Mouse (Mus musculus) MEL (cell line): ENCODE results near the gene Rhof. TPM values are rescaled to one million over a fixed set of nuclear protein-coding genes. Genes with fewer than 3 reads are reported as not detected.
A peak's percentile ranks its signal among the peaks of the same experiment; 100 is the strongest.

ENCODE experiments used
- DNase-seq: peaks from one replicate; pipeline ENCODE4 v3.0.0; 2011; ENCODE audit warnings: low read depth, low spot score
- H3K27ac ChIP-seq: 2 replicates; pipeline ENCODE4 v1.5.1; 2012; ENCODE audit warnings: low read depth, mild to moderate bottlenecking, control low read depth, low read length, moderate library complexity; ENCODE audit not compliant: control insufficient read depth
- H3K27me3 ChIP-seq, 2 experiments: fragments of 150-350 bp in 1 of 2; sonication (generic) in 1 of 2; 2 replicates each; pipeline ENCODE4 v1.6.1; 2012; ENCODE audit warnings: low read length in 2 of 2, mild to moderate bottlenecking in 2 of 2, improper control_type of control experiment in 1 of 2, moderate library complexity in 1 of 2; ENCODE audit not compliant: insufficient read depth in 2 of 2, control insufficient read depth in 1 of 2
- H3K36me3 ChIP-seq, 2 experiments: 2 replicates each; pipeline ENCODE4 v1.6.1; 2012 to 2014; ENCODE audit warnings: low read length in 2 of 2, improper control_type of control experiment in 1 of 2, inconsistent platforms in 1 of 2, mild to moderate bottlenecking in 1 of 2; ENCODE audit not compliant: insufficient read depth in 2 of 2, control insufficient read depth in 1 of 2
- H3K4me1 ChIP-seq, 2 experiments: fragments of 150-350 bp in 1 of 2; sonication (generic) in 1 of 2; 2 replicates each; pipeline ENCODE4 v1.6.1; 2012; ENCODE audit warnings: low read length in 2 of 2, improper control_type of control experiment in 1 of 2, mild to moderate bottlenecking in 1 of 2; ENCODE audit not compliant: insufficient read depth in 2 of 2, control insufficient read depth in 1 of 2
- H3K4me3 ChIP-seq, 2 experiments: fragments of 150-350 bp in 1 of 2; sonication (generic) in 1 of 2; 2 replicates each; pipeline ENCODE4 v1.5.1; 2012; ENCODE audit warnings: low read depth in 2 of 2, low read length in 2 of 2, mild to moderate bottlenecking in 2 of 2, moderate library complexity in 2 of 2, control low read depth in 1 of 2, improper control_type of control experiment in 1 of 2; ENCODE audit not compliant: control insufficient read depth in 1 of 2, insufficient read depth in 1 of 2
- H3K79me2 ChIP-seq: 2 replicates; pipeline ENCODE4 v1.6.1; 2012; ENCODE audit warnings: mild to moderate bottlenecking, low read length, moderate library complexity; ENCODE audit not compliant: control insufficient read depth, poor library complexity, insufficient read depth
- H3K9ac ChIP-seq: 2 replicates; pipeline ENCODE4 v1.6.1; 2012; ENCODE audit warnings: low read depth, mild to moderate bottlenecking, control low read depth, low read length, moderate library complexity; ENCODE audit not compliant: control insufficient read depth, poor library complexity, severe bottlenecking
- H3K9me3 ChIP-seq: fragments of 150-350 bp; sonication (generic); replicated peaks from 2 replicates; pipeline ENCODE4 v1.6.1; 2012; ENCODE audit warnings: mild to moderate bottlenecking, low read length, improper control_type of control experiment, moderate library complexity; ENCODE audit not compliant: insufficient read depth
- BHLHE40 ChIP-seq: IDR thresholded peaks from 2 replicates; pipeline ENCODE4 v1.6.1; 2012; ENCODE audit warnings: low read depth, mild to moderate bottlenecking, inconsistent platforms, low read length, improper control_type of control experiment, borderline replicate concordance
- CHD1 ChIP-seq: IDR thresholded peaks from 2 replicates; pipeline ENCODE4 v1.6.1; 2012; ENCODE audit warnings: low read depth, mild to moderate bottlenecking, inconsistent platforms, low read length, improper control_type of control experiment
- CTCF ChIP-seq, 3 experiments: IDR thresholded peaks in 2 of 3; conservative IDR thresholded peaks in 1 of 3; 2 replicates each; pipeline ENCODE4 v1.5.1; 2011 to 2012; ENCODE audit warnings: low read length in 3 of 3, low read depth in 2 of 3, mild to moderate bottlenecking in 2 of 3, improper control_type of control experiment in 1 of 3, inconsistent platforms in 1 of 3, mixed read lengths in 1 of 3, moderate library complexity in 1 of 3; ENCODE audit not compliant: control insufficient read depth in 1 of 3, insufficient read depth in 1 of 3, poor library complexity in 1 of 3, severe bottlenecking in 1 of 3
- ELF1 ChIP-seq: IDR thresholded peaks from 2 replicates; pipeline ENCODE4 v1.6.1; 2014; ENCODE audit warnings: low read depth, mild to moderate bottlenecking, inconsistent platforms, low read length, improper control_type of control experiment, moderate library complexity
- EP300 ChIP-seq, 2 experiments: IDR thresholded peaks; 2 replicates each; pipeline ENCODE4 v1.6.1; 2011; ENCODE audit warnings: improper control_type of control experiment in 2 of 2, low read length in 2 of 2, low read depth in 1 of 2, mild to moderate bottlenecking in 1 of 2
- ETS1 ChIP-seq: IDR thresholded peaks from 2 replicates; pipeline ENCODE4 v1.6.1; 2012; ENCODE audit warnings: low read depth, mild to moderate bottlenecking, inconsistent platforms, low read length, improper control_type of control experiment, moderate library complexity
- GABPA ChIP-seq: IDR thresholded peaks from 2 replicates; pipeline ENCODE4 v1.6.1; 2012; ENCODE audit warnings: low read depth, mild to moderate bottlenecking, inconsistent platforms, low read length, improper control_type of control experiment, moderate library complexity
- JUND ChIP-seq: IDR thresholded peaks from 2 replicates; pipeline ENCODE4 v1.6.1; 2011; ENCODE audit warnings: low read depth, mild to moderate bottlenecking, improper control_type of control experiment, low read length
- KAT2A ChIP-seq: conservative IDR thresholded peaks from 2 replicates; pipeline ENCODE4 v1.6.1; 2012; ENCODE audit warnings: low read depth, low read length, improper control_type of control experiment, inconsistent platforms
- MAFK ChIP-seq: IDR thresholded peaks from 2 replicates; pipeline ENCODE4 v1.6.1; 2011; ENCODE audit warnings: low read depth, mild to moderate bottlenecking, low read length, improper control_type of control experiment, borderline replicate concordance
- MAX ChIP-seq: IDR thresholded peaks from 2 replicates; pipeline ENCODE4 v1.6.1; 2011; ENCODE audit warnings: low read length, improper control_type of control experiment
- MAZ ChIP-seq: IDR thresholded peaks from 2 replicates; pipeline ENCODE4 v1.6.1; 2012; ENCODE audit warnings: low read depth, mild to moderate bottlenecking, inconsistent platforms, low read length, improper control_type of control experiment
- MEF2A ChIP-seq: IDR thresholded peaks from 2 replicates; pipeline ENCODE4 v1.6.1; 2014; ENCODE audit warnings: low read depth, mild to moderate bottlenecking, inconsistent platforms, low read length, improper control_type of control experiment; ENCODE audit not compliant: poor library complexity, insufficient replicate concordance, severe bottlenecking; ENCODE audit errors: extremely low read depth
- MXI1 ChIP-seq: IDR thresholded peaks from 2 replicates; pipeline ENCODE4 v1.6.1; 2011; ENCODE audit warnings: mild to moderate bottlenecking, low read depth, low read length, improper control_type of control experiment
- MYB ChIP-seq: IDR thresholded peaks from 2 replicates; pipeline ENCODE4 v1.6.1; 2011; ENCODE audit warnings: mild to moderate bottlenecking, low read depth, low read length, improper control_type of control experiment
- NRF1 ChIP-seq: IDR thresholded peaks from 2 replicates; pipeline ENCODE4 v1.6.1; 2014; ENCODE audit warnings: low read depth, mild to moderate bottlenecking, inconsistent platforms, low read length, improper control_type of control experiment, moderate library complexity; ENCODE audit not compliant: poor library complexity, insufficient read depth, severe bottlenecking
- POLR2AphosphoS2 ChIP-seq: IDR thresholded peaks from 2 replicates; pipeline ENCODE4 v1.6.1; 2011; ENCODE audit warnings: low read length, improper control_type of control experiment
- RAD21 ChIP-seq: IDR thresholded peaks from 2 replicates; pipeline ENCODE4 v1.6.1; 2011; ENCODE audit warnings: mild to moderate bottlenecking, low read depth, low read length, improper control_type of control experiment
- SIN3A ChIP-seq: IDR thresholded peaks from 2 replicates; pipeline ENCODE4 v1.6.1; 2012; ENCODE audit warnings: low read length, improper control_type of control experiment, inconsistent platforms
- SMC3 ChIP-seq: IDR thresholded peaks from 2 replicates; pipeline ENCODE4 v1.6.1; 2011; ENCODE audit warnings: low read depth, low read length, improper control_type of control experiment
- TCF12 ChIP-seq: IDR thresholded peaks from 2 replicates; pipeline ENCODE4 v1.6.1; 2014; ENCODE audit warnings: low read depth, mild to moderate bottlenecking, inconsistent platforms, low read length, improper control_type of control experiment, moderate library complexity
- UBTF ChIP-seq: IDR thresholded peaks from 2 replicates; pipeline ENCODE4 v1.6.1; 2012; ENCODE audit warnings: low read depth, mild to moderate bottlenecking, inconsistent platforms, low read length, improper control_type of control experiment, moderate library complexity, borderline replicate concordance; ENCODE audit not compliant: insufficient read depth
- USF1 ChIP-seq: IDR thresholded peaks from 2 replicates; pipeline ENCODE4 v1.6.1; 2014; ENCODE audit warnings: low read depth, mild to moderate bottlenecking, inconsistent platforms, low read length, improper control_type of control experiment, moderate library complexity
- ZC3H11A ChIP-seq: IDR thresholded peaks from 2 replicates; pipeline ENCODE4 v1.6.1; 2012; ENCODE audit warnings: low read depth, mild to moderate bottlenecking, inconsistent platforms, low read length, improper control_type of control experiment
- ZKSCAN1 ChIP-seq: IDR thresholded peaks from 2 replicates; pipeline ENCODE4 v1.6.1; 2012; ENCODE audit warnings: low read depth, mild to moderate bottlenecking, inconsistent platforms, low read length, improper control_type of control experiment, moderate library complexity
- ZMIZ1 ChIP-seq: IDR thresholded peaks from 2 replicates; pipeline ENCODE4 v1.6.1; 2012; ENCODE audit warnings: low read depth, mild to moderate bottlenecking, inconsistent platforms, low read length, improper control_type of control experiment, moderate library complexity
- ZNF384 ChIP-seq: IDR thresholded peaks from 2 replicates; pipeline ENCODE4 v1.6.1; 2012; ENCODE audit warnings: low read depth, mild to moderate bottlenecking, inconsistent platforms, low read length, improper control_type of control experiment
- polyA plus RNA-seq, 2 experiments: library from polyadenylated mRNA; stranded (reverse) in 1 of 2; unstranded in 1 of 2; fragments of >175 nt in 1 of 2; fragments of >200 nt in 1 of 2; gene quantifications; 2 replicates each; pipeline versions ENCODE4 v1.2.1 to v1.2.4; 2012; ENCODE audit warnings: low replicate concordance in 2 of 2, low read depth in 1 of 2; ENCODE audit not compliant: insufficient read length in 2 of 2, insufficient read depth in 1 of 2, missing spikeins in 1 of 2
- total RNA-seq: library from RNA; depleted of rRNA; stranded (reverse); fragments of 300-350 nt; gene quantifications from 2 replicates; pipeline ENCODE4 v1.2.3, GENCODE M21; 2012

Gene Rhof
- total and polyA plus RNA-seq, 3 experiments = 2.5 to 10.4 TPM; not detected in 1

- Histone ChIP-seq H3K9me3 (no peaks in the 10 kb centered on the region), H3K36me3 (peaks cover 0 to 38% of the 10 kb centered on the region in 2 experiments; a peak in 2 of 4 replicates), H3K9ac (no peak overlapping the region), H3K79me2 (peaks cover 16% of the 10 kb centered on the region), H3K27me3 (no peaks in the 10 kb centered on the region), H3K27ac (peak overlapping the region; percentile 13; the same call in 1 of the 2 replicates), H3K4me1 (peaks cover 4 to 52% of the 10 kb centered on the region in 2 experiments), H3K4me3 (no peak overlapping the region; a peak in 1 of 4 replicates)
- DNase-seq = peak; percentile 86
- peak; percentile 60 for TF ChIP-seq MXI1
- no peak for TF ChIP-seq CHD1
- peak; percentile 37; the same call in 1 of the 2 replicates for TF ChIP-seq TCF12
- TF ChIP-seq JUND = no peak
- TF ChIP-seq ZMIZ1 = no peak; the same call in 1 of the 2 replicates
- TF ChIP-seq MAFK = no peak
- TF ChIP-seq ZC3H11A = peak; percentile 89
- peak; percentile 13 for TF ChIP-seq MAZ
- TF ChIP-seq EP300 (IDR thresholded peaks at IDR 0.05; ENCODE audit: low read depth in 1 of 2, low read length in 2 of 2) = peak in 1 of 2 experiments; percentile 10; a peak in 1 of 4 replicates
- TF ChIP-seq MAX = no peak
- no peak for TF ChIP-seq KAT2A
- peak; percentile 87 for TF ChIP-seq RAD21
- 0 out of 2 replicates have a peak, but pooled peaks have one; percentile 1 for TF ChIP-seq GABPA
- TF ChIP-seq NRF1 = no peak
- no peak for TF ChIP-seq UBTF
- TF ChIP-seq MYB = no peak
- no peak for TF ChIP-seq ZKSCAN1
- TF ChIP-seq ETS1 = peak; percentile 40; the same call in 1 of the 2 replicates
- peak; percentile 96 to 98 (median 97) for TF ChIP-seq CTCF (IDR thresholded peaks at IDR 0.05 in 2 of 3, conservative IDR thresholded peaks at IDR 0.05 in 1 of 3; ENCODE audit: control insufficient read depth in 1 of 3, insufficient read depth in 1 of 3, low read depth in 2 of 3, low read length in 3 of 3, poor library complexity in 1 of 3, severe bottlenecking in 1 of 3)
- no peak for TF ChIP-seq POLR2AphosphoS2
- peak; percentile 67 for TF ChIP-seq SIN3A
- 0 out of 2 replicates have a peak, but pooled peaks have one; percentile 11 for TF ChIP-seq USF1
- no peak for TF ChIP-seq ELF1
- TF ChIP-seq BHLHE40 = 0 out of 2 replicates have a peak, but pooled peaks have one; percentile 44
- peak; percentile 27; the same call in 1 of the 2 replicates for TF ChIP-seq ZNF384
- TF ChIP-seq MEF2A = no peak
- TF ChIP-seq SMC3 = peak; percentile 91
These were observed 741 bp upstream of the Rhof start for GRCm38 (mm10) chr5:123133083-123133783.
